Mouse (Mus musculus) C2C12 (cell line): ENCODE data around the gene Dnah8. TPM values are rescaled to one million over a fixed set of nuclear protein-coding genes. Genes with fewer than 3 reads are reported as not detected.

Source experiments
- H3K27me3 ChIP-seq: one replicate; pipeline ENCODE4 v1.6.1; 2011; ENCODE audit not compliant: control insufficient read depth, insufficient read depth, insufficient read length
- H3K36me3 ChIP-seq: one replicate; pipeline ENCODE4 v1.6.1; 2011; ENCODE audit not compliant: control insufficient read depth, insufficient read depth
- H3K4me3 ChIP-seq: one replicate; pipeline ENCODE4 v1.5.1; 2011; ENCODE audit warnings: mild to moderate bottlenecking, control low read depth; ENCODE audit not compliant: poor library complexity, insufficient read depth, severe bottlenecking
- H3K79me2 ChIP-seq: one replicate; pipeline ENCODE4 v1.6.1; 2011; ENCODE audit not compliant: control insufficient read depth, insufficient read depth
- H3K79me3 ChIP-seq: one replicate; pipeline ENCODE4 v1.6.1; 2011; ENCODE audit warnings: low read depth, control low read depth
- H3ac ChIP-seq: one replicate; pipeline ENCODE3; 2011; ENCODE audit warnings: low read depth; ENCODE audit not compliant: control insufficient read depth, insufficient read length
- CEBPB ChIP-seq: IDR thresholded peaks from one replicate; pipeline ENCODE4 v1.6.1; 2011; ENCODE audit warnings: low read depth, mild to moderate bottlenecking, control low read depth, moderate library complexity
- CTCF ChIP-seq: IDR thresholded peaks from one replicate; pipeline ENCODE4 v1.5.1; 2011; ENCODE audit not compliant: control insufficient read depth, insufficient read depth, insufficient read length
- FOSL1 ChIP-seq: IDR thresholded peaks from one replicate; pipeline ENCODE4 v1.8.0; 2011; ENCODE audit warnings: mild to moderate bottlenecking, low read length; ENCODE audit not compliant: poor library complexity, insufficient read depth, severe bottlenecking
- MAX ChIP-seq: IDR thresholded peaks from one replicate; pipeline ENCODE4 v1.6.1; 2011; ENCODE audit warnings: mild to moderate bottlenecking, control low read depth
- MYOD1 ChIP-seq: IDR thresholded peaks from one replicate; pipeline ENCODE4 v1.6.1; 2011; ENCODE audit warnings: low read depth; ENCODE audit not compliant: control insufficient read depth, insufficient read length
- MYOG ChIP-seq: IDR thresholded peaks from one replicate; pipeline ENCODE4 v1.6.1; 2011; ENCODE audit not compliant: control insufficient read depth, insufficient read length; ENCODE audit errors: extremely low read depth
- USF1 ChIP-seq: IDR thresholded peaks from one replicate; pipeline ENCODE4 v1.6.1; 2011; ENCODE audit warnings: low read depth, mild to moderate bottlenecking, control low read depth, moderate library complexity
- polyA plus RNA-seq: library from polyadenylated mRNA; unstranded; fragments of >200 nt; fragmentation: generic; extraction: Trizol; gene quantifications from one replicate; pipeline ENCODE4 v1.2.1, GENCODE M21; 2012; ENCODE audit warnings: missing spikeins

Dnah8 gene
- polyA plus RNA-seq, 1 experiment: 0.32 TPM

GRCm38 (mm10) chr17:30901627-30902026 lies 277.5 kb downstream of the Dnah8 start, which contains the start of gene Glp1r:
Gene Glp1r (plus strand): TSS chr17:30901817.
- H3K4me3 ChIP-seq: peak within 1 kb of the TSS; percentile 18

DNA sequence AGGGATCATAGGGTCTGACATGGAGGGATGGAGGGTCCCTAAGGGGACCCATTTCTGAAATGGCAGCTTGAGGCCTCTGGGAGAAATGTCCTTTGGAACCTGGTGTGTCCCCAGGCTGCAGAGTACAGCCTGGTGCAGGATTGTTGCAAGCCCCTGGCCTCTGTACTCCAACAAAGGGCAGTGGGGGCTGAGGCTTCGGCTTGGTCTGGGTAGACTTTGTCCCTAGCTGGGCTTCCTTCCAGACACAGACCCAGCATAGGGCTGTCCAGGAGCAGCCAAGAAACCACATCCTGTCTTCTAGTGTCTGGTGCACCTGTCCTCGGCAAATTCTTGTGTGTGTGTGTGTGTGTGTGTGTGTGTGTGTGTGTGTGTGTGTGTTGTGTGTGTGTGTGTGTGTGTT lies 279.9 kb downstream of the Dnah8 start:
- Histone ChIP-seq H3K4me3 (no peak overlapping the region), H3ac (no peak overlapping the region), H3K27me3 (peaks cover 12% of the 10 kb centered on the region), H3K79me3 (no peaks in the 10 kb centered on the region), H3K36me3 (no peaks in the 10 kb centered on the region), H3K79me2 (no peaks in the 10 kb centered on the region)
- no peak for TF ChIP-seq CEBPB
- no peak for TF ChIP-seq MYOG
- TF ChIP-seq USF1: no peak
- TF ChIP-seq CTCF: no peak
- no peak for TF ChIP-seq MYOD1
- no peak for TF ChIP-seq FOSL1
- TF ChIP-seq MAX: no peak

More at GRCm38 (mm10) chr17:30901627-30902026, 277.5 kb downstream of the Dnah8 start, which contains the start of gene Glp1r:
- Histone ChIP-seq H3K79me2 (no peaks in the 10 kb centered on the region), H3ac (no peak within 1 kb of the TSS), H3K27me3 (peaks cover 12% of the 10 kb centered on the region), H3K79me3 (no peaks in the 10 kb centered on the region), H3K36me3 (no peaks in the 10 kb centered on the region)
- no peak for TF ChIP-seq CEBPB
- no peak for TF ChIP-seq MAX
- TF ChIP-seq MYOD1: no peak
- TF ChIP-seq FOSL1: no peak
- no peak for TF ChIP-seq MYOG
- no peak for TF ChIP-seq USF1
- no peak for TF ChIP-seq CTCF

- no peaks in the 10 kb centered on the region for H3K79me3 ChIP-seq
- no peak overlapping the region for H3K4me3 ChIP-seq
- H3K79me2 ChIP-seq: no peaks in the 10 kb centered on the region
- no peaks in the 10 kb centered on the region for H3K27me3 ChIP-seq
- H3ac ChIP-seq: no peak overlapping the region
- no peaks in the 10 kb centered on the region for H3K36me3 ChIP-seq
- TF ChIP-seq MAX (no peak), MYOG (no peak), MYOD1 (peak; percentile 75), FOSL1 (no peak)
These were observed 283.4 kb downstream of the Dnah8 start for GRCm38 (mm10) chr17:30907577-30907976.

- Histone ChIP-seq H3ac (no peak overlapping the region), H3K4me3 (no peak overlapping the region), H3K36me3 (no peaks in the 10 kb centered on the region), H3K79me2 (no peaks in the 10 kb centered on the region), H3K79me3 (no peaks in the 10 kb centered on the region), H3K27me3 (no peaks in the 10 kb centered on the region)
- TF ChIP-seq CEBPB: peak; percentile 78
- no peak for TF ChIP-seq FOSL1
These were observed 286.9 kb downstream of the Dnah8 start for GRCm38 (mm10) chr17:30910866-30911731.

DNA sequence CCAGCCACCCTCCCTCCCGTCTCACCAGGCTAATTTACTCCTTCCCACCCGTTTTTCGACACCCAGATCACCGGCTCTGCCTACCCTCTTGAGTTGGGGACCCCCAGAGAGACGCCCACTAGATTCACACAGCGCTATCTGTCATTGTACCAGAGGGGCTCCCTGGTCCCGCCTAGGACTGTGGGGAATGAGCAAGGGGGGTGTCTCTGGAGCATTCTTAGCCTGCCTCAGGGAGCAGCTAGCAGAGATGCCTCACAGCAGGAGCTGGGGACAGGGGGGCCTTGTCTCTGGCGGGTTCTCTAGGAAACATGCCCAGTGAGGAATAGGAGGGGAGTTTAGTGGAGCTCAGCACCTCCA lies 287.6 kb downstream of the Dnah8 start:
- Histone ChIP-seq H3K79me2 (no peaks in the 10 kb centered on the region), H3K27me3 (no peaks in the 10 kb centered on the region), H3K4me3 (no peak overlapping the region), H3ac (no peak overlapping the region), H3K36me3 (no peaks in the 10 kb centered on the region), H3K79me3 (no peaks in the 10 kb centered on the region)
- TF ChIP-seq FOSL1 (no peak), CTCF (no peak), MYOD1 (no peak), CEBPB (no peak), MAX (no peak), MYOG (no peak), USF1 (no peak)

DNA sequence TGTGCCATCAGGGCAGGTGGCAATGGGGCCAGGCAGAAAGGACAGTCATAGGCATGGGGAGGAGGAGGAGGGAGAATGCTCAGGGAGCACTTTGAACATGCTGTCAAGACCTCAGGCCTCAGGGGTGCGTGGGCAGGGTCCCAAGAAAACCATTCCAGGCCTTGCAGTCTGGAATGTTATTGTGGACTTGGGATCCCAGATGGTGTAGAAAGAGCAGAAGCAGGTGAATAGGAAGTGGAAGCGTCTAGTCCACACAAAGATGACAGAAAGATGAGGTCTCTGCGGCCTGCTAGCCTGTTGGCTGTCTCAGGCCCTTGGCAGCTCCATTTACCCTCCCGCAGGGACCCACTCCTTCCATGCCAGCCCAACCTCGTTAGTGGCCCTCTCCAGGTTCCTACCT lies 288.4 kb downstream of the Dnah8 start:
- H3K4me3 ChIP-seq: no peak overlapping the region
- H3K27me3 ChIP-seq: no peaks in the 10 kb centered on the region
- H3ac ChIP-seq: no peak overlapping the region
- H3K79me2 ChIP-seq: no peaks in the 10 kb centered on the region
- TF ChIP-seq FOSL1 (no peak), MYOD1 (no peak), USF1 (no peak), MAX (no peak), MYOG (no peak), CEBPB (no peak), CTCF (no peak)
- no peaks in the 10 kb centered on the region for H3K36me3 ChIP-seq
- no peaks in the 10 kb centered on the region for H3K79me3 ChIP-seq
